Mouse (Mus musculus): ENCODE measurements around the gene Gse1. TPM values are rescaled to one million over a fixed set of nuclear protein-coding genes. Genes with fewer than 3 reads are reported as not detected.
A peak's percentile ranks its signal among the peaks of the same experiment; 100 is the strongest.

Gse1 gene
- polyA plus RNA-seq, 1 experiment from 2014 or later: 6.9 TPM

- Histone ChIP-seq H3K4me3 (replicated peaks; ENCODE audit: low read length) (no peak overlapping the region), H3K9ac (ENCODE audit: low read length) (no peak overlapping the region), H3K27ac (ENCODE audit: low read length) (peak overlapping the region; percentile 64; the same call in 1 of the 2 replicates), H3K9me3 (replicated peaks; ENCODE audit: control insufficient read depth, low read length) (no peaks in the 10 kb centered on the region), H3K36me3 (ENCODE audit: control insufficient read depth, insufficient read depth, low read length) (no peaks in the 10 kb centered on the region), H3K4me1 (ENCODE audit: control insufficient read depth, insufficient read depth, low read length) (peaks cover 39% of the 10 kb centered on the region), H3K4me2 (ENCODE audit: low read depth, low read length) (no peak overlapping the region), H3K27me3 (ENCODE audit: control insufficient read depth, insufficient read depth, low read length) (no peaks in the 10 kb centered on the region)
- WGBS: 52% methylated on average over 6 of the region's 6 CpGs
- peak; percentile 82 for ATAC-seq (ENCODE audit: insufficient read depth, low FRiP score)
Measured at GRCm38 (mm10) chr8:120454404-120454803, 226.1 kb downstream of the Gse1 start.

- no peak overlapping the region for H3K4me2 ChIP-seq (ENCODE audit: low read depth, low read length)
- H3K4me3 ChIP-seq (replicated peaks; ENCODE audit: low read length): no peak overlapping the region
- no peaks in the 10 kb centered on the region for H3K36me3 ChIP-seq (ENCODE audit: control insufficient read depth, insufficient read depth, low read length)
- no peak overlapping the region for H3K27ac ChIP-seq (ENCODE audit: low read length)
- no peaks in the 10 kb centered on the region for H3K9me3 ChIP-seq (replicated peaks; ENCODE audit: control insufficient read depth, low read length)
- 48% methylated on average over 6 of the region's 6 CpGs for WGBS
- H3K4me1 ChIP-seq (ENCODE audit: control insufficient read depth, insufficient read depth, low read length): peaks cover 60% of the 10 kb centered on the region
- H3K9ac ChIP-seq (ENCODE audit: low read length): peak overlapping the region; percentile 42; the same call in 1 of the 2 replicates
- no peaks in the 10 kb centered on the region for H3K27me3 ChIP-seq (ENCODE audit: control insufficient read depth, insufficient read depth, low read length)
- no peak; the same call in 1 of the 2 replicates for ATAC-seq (ENCODE audit: insufficient read depth, low FRiP score)
Measured at GRCm38 (mm10) chr8:120460375-120460774, 232.1 kb downstream of the Gse1 start.

- H3K27ac ChIP-seq (ENCODE audit: low read length): peak overlapping the region; percentile 16; the same call in 1 of the 2 replicates
- ATAC-seq (ENCODE audit: insufficient read depth, low FRiP score): no peak
- H3K9ac ChIP-seq (ENCODE audit: low read length): 0 out of 2 replicates have a peak overlapping the region, but pooled peaks have one; percentile 12
Measured at GRCm38 (mm10) chr8:120462119-120462551, 233.9 kb downstream of the Gse1 start.

GRCm38 (mm10) chr8:120462611-120463010 is 234.4 kb downstream of the Gse1 start:
- Histone ChIP-seq H3K36me3 (ENCODE audit: control insufficient read depth, insufficient read depth, low read length) (no peaks in the 10 kb centered on the region), H3K9ac (ENCODE audit: low read length) (no peak overlapping the region), H3K4me3 (replicated peaks; ENCODE audit: low read length) (no peak overlapping the region), H3K4me2 (ENCODE audit: low read depth, low read length) (no peak overlapping the region), H3K27ac (ENCODE audit: low read length) (no peak overlapping the region), H3K9me3 (replicated peaks; ENCODE audit: control insufficient read depth, low read length) (no peaks in the 10 kb centered on the region), H3K27me3 (ENCODE audit: control insufficient read depth, insufficient read depth, low read length) (no peaks in the 10 kb centered on the region), H3K4me1 (ENCODE audit: control insufficient read depth, insufficient read depth, low read length) (peaks cover 54% of the 10 kb centered on the region)
- 65% methylated on average over 6 of the region's 6 CpGs for WGBS
- no peak for ATAC-seq (ENCODE audit: insufficient read depth, low FRiP score)

More at GRCm38 (mm10) chr8:120462119-120462551, 233.9 kb downstream of the Gse1 start:
- H3K9me3 ChIP-seq (replicated peaks; ENCODE audit: control insufficient read depth, low read length): no peaks in the 10 kb centered on the region
- no peak overlapping the region for H3K4me2 ChIP-seq (ENCODE audit: low read depth, low read length)
- 41% methylated on average over 15 of the region's 15 CpGs for WGBS
- H3K4me3 ChIP-seq (replicated peaks; ENCODE audit: low read length): no peak overlapping the region
- H3K27me3 ChIP-seq (ENCODE audit: control insufficient read depth, insufficient read depth, low read length): no peaks in the 10 kb centered on the region
- peaks cover 56% of the 10 kb centered on the region for H3K4me1 ChIP-seq (ENCODE audit: control insufficient read depth, insufficient read depth, low read length)
- no peaks in the 10 kb centered on the region for H3K36me3 ChIP-seq (ENCODE audit: control insufficient read depth, insufficient read depth, low read length)

- Histone ChIP-seq H3K4me2 (ENCODE audit: low read depth, low read length) (no peak overlapping the region), H3K36me3 (ENCODE audit: control insufficient read depth, insufficient read depth, low read length) (no peaks in the 10 kb centered on the region), H3K9ac (ENCODE audit: low read length) (no peak overlapping the region), H3K4me1 (ENCODE audit: control insufficient read depth, insufficient read depth, low read length) (peaks cover 49% of the 10 kb centered on the region), H3K9me3 (replicated peaks; ENCODE audit: control insufficient read depth, low read length) (no peaks in the 10 kb centered on the region), H3K4me3 (replicated peaks; ENCODE audit: low read length) (no peak overlapping the region), H3K27me3 (ENCODE audit: control insufficient read depth, insufficient read depth, low read length) (no peaks in the 10 kb centered on the region), H3K27ac (ENCODE audit: low read length) (no peak overlapping the region)
- ATAC-seq (ENCODE audit: insufficient read depth, low FRiP score): no peak
- WGBS: 94% methylated on average over 8 of the region's 9 CpGs
Measured at GRCm38 (mm10) chr8:120463918-120464584, 235.8 kb downstream of the Gse1 start.

- no peaks in the 10 kb centered on the region for H3K9me3 ChIP-seq (replicated peaks; ENCODE audit: control insufficient read depth, low read length)
- H3K4me3 ChIP-seq (replicated peaks; ENCODE audit: low read length): no peak overlapping the region
- H3K4me2 ChIP-seq (ENCODE audit: low read depth, low read length): no peak overlapping the region
- no peak for ATAC-seq (ENCODE audit: insufficient read depth, low FRiP score)
- H3K4me1 ChIP-seq (ENCODE audit: control insufficient read depth, insufficient read depth, low read length): peaks cover 44% of the 10 kb centered on the region
- WGBS: 72% methylated on average over 4 of the region's 4 CpGs
- no peak overlapping the region for H3K27ac ChIP-seq (ENCODE audit: low read length)
- no peaks in the 10 kb centered on the region for H3K36me3 ChIP-seq (ENCODE audit: control insufficient read depth, insufficient read depth, low read length)
- H3K9ac ChIP-seq (ENCODE audit: low read length): no peak overlapping the region
- H3K27me3 ChIP-seq (ENCODE audit: control insufficient read depth, insufficient read depth, low read length): no peaks in the 10 kb centered on the region
Measured at GRCm38 (mm10) chr8:120464585-120464937, 236.3 kb downstream of the Gse1 start.

- H3K36me3 ChIP-seq (ENCODE audit: control insufficient read depth, insufficient read depth, low read length): no peaks in the 10 kb centered on the region
- no peaks in the 10 kb centered on the region for H3K27me3 ChIP-seq (ENCODE audit: control insufficient read depth, insufficient read depth, low read length)
- H3K4me2 ChIP-seq (ENCODE audit: low read depth, low read length): no peak overlapping the region
- peaks cover 35% of the 10 kb centered on the region for H3K4me1 ChIP-seq (ENCODE audit: control insufficient read depth, insufficient read depth, low read length)
- WGBS: 19% methylated on average over 8 of the region's 8 CpGs
- H3K27ac ChIP-seq (ENCODE audit: low read length): no peak overlapping the region
- H3K4me3 ChIP-seq (replicated peaks; ENCODE audit: low read length): no peak overlapping the region
- no peaks in the 10 kb centered on the region for H3K9me3 ChIP-seq (replicated peaks; ENCODE audit: control insufficient read depth, low read length)
- H3K9ac ChIP-seq (ENCODE audit: low read length): 0 out of 2 replicates have a peak overlapping the region, but pooled peaks have one; percentile 12
- peak; percentile 56; the same call in 1 of the 2 replicates for ATAC-seq (ENCODE audit: insufficient read depth, low FRiP score)
Measured at GRCm38 (mm10) chr8:120465710-120466109, 237.5 kb downstream of the Gse1 start.

GRCm38 (mm10) chr8:120466266-120466665 is 238.0 kb downstream of the Gse1 start:
- Histone ChIP-seq H3K4me1 (ENCODE audit: control insufficient read depth, insufficient read depth, low read length) (peaks cover 36% of the 10 kb centered on the region), H3K36me3 (ENCODE audit: control insufficient read depth, insufficient read depth, low read length) (no peaks in the 10 kb centered on the region), H3K4me3 (replicated peaks; ENCODE audit: low read length) (no peak overlapping the region), H3K4me2 (ENCODE audit: low read depth, low read length) (no peak overlapping the region), H3K9ac (ENCODE audit: low read length) (no peak overlapping the region), H3K27ac (ENCODE audit: low read length) (no peak overlapping the region), H3K27me3 (ENCODE audit: control insufficient read depth, insufficient read depth, low read length) (no peaks in the 10 kb centered on the region), H3K9me3 (replicated peaks; ENCODE audit: control insufficient read depth, low read length) (no peaks in the 10 kb centered on the region)
- WGBS: 80% methylated on average over 10 of the region's 10 CpGs
- ATAC-seq (ENCODE audit: insufficient read depth, low FRiP score): no peak

- Histone ChIP-seq H3K4me1 (ENCODE audit: control insufficient read depth, insufficient read depth, low read length) (peaks cover 39% of the 10 kb centered on the region), H3K9ac (ENCODE audit: low read length) (no peak overlapping the region), H3K27ac (ENCODE audit: low read length) (no peak overlapping the region), H3K27me3 (ENCODE audit: control insufficient read depth, insufficient read depth, low read length) (no peaks in the 10 kb centered on the region), H3K36me3 (ENCODE audit: control insufficient read depth, insufficient read depth, low read length) (no peaks in the 10 kb centered on the region), H3K9me3 (replicated peaks; ENCODE audit: control insufficient read depth, low read length) (no peaks in the 10 kb centered on the region), H3K4me2 (ENCODE audit: low read depth, low read length) (no peak overlapping the region), H3K4me3 (replicated peaks; ENCODE audit: low read length) (no peak overlapping the region)
- no peak for ATAC-seq (ENCODE audit: insufficient read depth, low FRiP score)
- 86% methylated on average over 7 of the region's 7 CpGs for WGBS
Measured at GRCm38 (mm10) chr8:120467598-120467997, 239.3 kb downstream of the Gse1 start.

Data from stomach, embryonic 16.5 days (tissue).